Mouse (Mus musculus): ENCODE results near the gene Cd302.

DNA sequence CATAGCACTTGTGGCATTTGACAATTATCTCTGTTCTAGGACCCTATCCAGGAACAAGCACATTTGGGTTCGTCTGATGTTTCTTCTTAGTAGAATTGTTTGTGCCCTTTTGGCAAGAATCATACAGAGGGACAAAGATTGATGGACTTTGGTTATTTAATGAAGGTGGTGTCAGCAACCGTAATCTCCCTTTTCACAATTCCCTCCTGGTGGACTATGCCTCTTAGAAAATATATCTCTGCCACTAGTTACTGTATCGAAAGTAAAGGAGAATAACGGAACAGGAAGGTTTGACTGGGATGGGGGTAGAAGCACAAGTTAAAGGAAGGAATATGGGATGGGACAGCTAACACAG lies at the start of gene Cd302:
- TF ChIP-seq USF1 (IDR thresholded peaks at IDR 0.05; ENCODE audit: low read depth) (no peak), POLR2AphosphoS2 (IDR thresholded peaks at IDR 0.05; ENCODE audit: insufficient read length, low read depth) (no peak), POLR2A (IDR thresholded peaks at IDR 0.05; ENCODE audit: insufficient read length, low read depth) (no peak), MYOD1 (IDR thresholded peaks at IDR 0.05; ENCODE audit: control insufficient read depth in 1 of 3, insufficient read length in 2 of 3, low read depth in 2 of 3) (no peak), CEBPB (IDR thresholded peaks at IDR 0.05; ENCODE audit: insufficient read depth, poor library complexity, severe bottlenecking) (no peak), REST (IDR thresholded peaks at IDR 0.05; ENCODE audit: insufficient read depth, insufficient read length) (no peak), TCF12 (IDR thresholded peaks at IDR 0.05; ENCODE audit: insufficient read depth, poor library complexity, severe bottlenecking) (no peak), MAX (IDR thresholded peaks at IDR 0.05; ENCODE audit: low read depth) (no peak), MYOG (IDR thresholded peaks at IDR 0.05; ENCODE audit: control insufficient read depth in 1 of 3, insufficient read depth in 1 of 3, insufficient read length in 2 of 3, low read depth in 2 of 3) (no peak), TCF3 (IDR thresholded peaks at IDR 0.05; ENCODE audit: insufficient read length, low read depth) (no peak), E2F4 (IDR thresholded peaks at IDR 0.05; ENCODE audit: insufficient read depth) (no peak), SRF (IDR thresholded peaks at IDR 0.05; ENCODE audit: control insufficient read depth, insufficient read length, low read depth) (no peak)
